Mouse (Mus musculus) liver, adult 2 months (tissue): ENCODE measurements around the gene Gm20388. TPM values are rescaled to one million over a fixed set of nuclear protein-coding genes. Genes with fewer than 3 reads are reported as not detected.

ENCODE experiments used
- DNase-seq: peaks from one replicate; pipeline ENCODE4 v3.0.0-alpha.2; 2011; ENCODE audit warnings: low read depth, low spot score; ENCODE audit errors: extremely low read depth
- H3K27ac ChIP-seq: fragments of 200-500 bp; replicated peaks from 2 replicates; pipeline ENCODE4 v1.5.1; 2012; ENCODE audit warnings: low read depth, mild to moderate bottlenecking, control low read depth, inconsistent platforms, low read length; ENCODE audit not compliant: insufficient read depth
- H3K27me3 ChIP-seq: fragments of 200-500 bp; 2 replicates; pipeline ENCODE4 v1.6.1; 2012; ENCODE audit warnings: mild to moderate bottlenecking, moderate library complexity, low read length, inconsistent platforms; ENCODE audit not compliant: control insufficient read depth, insufficient read depth
- H3K36me3 ChIP-seq: fragments of 200-500 bp; 2 replicates; pipeline ENCODE4 v1.6.1; 2012; ENCODE audit warnings: low read length, inconsistent platforms; ENCODE audit not compliant: control insufficient read depth, insufficient read depth
- H3K4me1 ChIP-seq: fragments of 200-500 bp; 2 replicates; pipeline ENCODE4 v1.6.1; 2011; ENCODE audit warnings: low read length; ENCODE audit not compliant: control insufficient read depth, insufficient read depth
- H3K4me3 ChIP-seq: fragments of 200-500 bp; 2 replicates; pipeline ENCODE4 v1.5.1; 2011; ENCODE audit warnings: low read depth, mild to moderate bottlenecking, control low read depth, low read length, moderate library complexity; ENCODE audit not compliant: insufficient read depth
- H3K79me2 ChIP-seq: fragments of 200-500 bp; 2 replicates; pipeline ENCODE4 v1.6.1; 2012; ENCODE audit warnings: inconsistent platforms, mild to moderate bottlenecking, low read length, moderate library complexity; ENCODE audit not compliant: control insufficient read depth, insufficient read depth
- H3K9ac ChIP-seq: fragments of 200-500 bp; 2 replicates; pipeline ENCODE4 v1.6.1; 2012; ENCODE audit warnings: low read depth, mild to moderate bottlenecking, control low read depth, inconsistent platforms, low read length
- CTCF ChIP-seq: fragments of 200-500 bp; IDR thresholded peaks from 2 replicates; pipeline ENCODE4 v1.5.1; 2011; ENCODE audit warnings: low read depth, low read length, control low read depth
- POLR2A ChIP-seq: fragments of 200-500 bp; IDR thresholded peaks from 2 replicates; pipeline ENCODE4 v1.6.1; 2011; ENCODE audit warnings: low read length, control low read depth; ENCODE audit not compliant: insufficient read depth; ENCODE audit errors: extremely low read depth
- WGBS: fragments of 180-500 bp; shearing (Covaris S2); methylation state at CpG from one replicate; pipeline ENCODE4 v1.1.7; 2018; 5-methylcytosine and 5-hydroxymethylcytosine counted together
- polyA plus RNA-seq: library from polyadenylated mRNA; depleted of rRNA; stranded (reverse); fragments of >200 nt; gene quantifications from 2 replicates; pipeline ENCODE4 v1.2.3, GENCODE M21; 2012
- total RNA-seq: library from RNA; depleted of rRNA; stranded (reverse); fragments of >200 nt; gene quantifications from 2 replicates; pipeline ENCODE4 v1.2.3, GENCODE M21; 2014

The Gm20388 gene
- total and polyA plus RNA-seq, 2 experiments, result 6.4 to 19.9 TPM

DNA sequence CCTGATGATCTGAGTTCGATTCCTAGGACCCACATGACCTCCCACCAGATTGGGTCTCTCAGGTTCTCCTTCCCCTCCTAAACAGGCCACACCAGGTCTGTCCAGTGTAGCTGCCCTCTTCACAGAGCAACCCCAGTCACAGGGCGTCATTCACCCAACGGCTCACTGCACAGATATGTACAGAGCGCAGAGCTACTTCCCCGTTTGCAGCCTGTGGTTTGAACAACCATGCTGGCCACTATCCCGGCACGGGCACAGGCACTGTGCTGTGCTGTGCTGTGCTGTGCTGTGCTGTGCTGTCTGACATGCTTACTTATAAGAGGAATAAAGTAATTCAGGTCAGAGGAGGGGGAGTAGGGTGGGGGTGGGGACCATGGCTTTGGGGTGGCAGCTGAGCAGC, 105.8 kb downstream of the Gm20388 start:
- no peak for TF ChIP-seq POLR2A
- no peak for TF ChIP-seq CTCF
- Histone ChIP-seq H3K27me3 (no peaks in the 10 kb centered on the region), H3K27ac (no peak overlapping the region), H3K9ac (no peak overlapping the region), H3K36me3 (no peaks in the 10 kb centered on the region), H3K4me1 (no peaks in the 10 kb centered on the region), H3K79me2 (no peaks in the 10 kb centered on the region), H3K4me3 (no peak overlapping the region)
- 85% methylated on average over 7 of the region's 7 CpGs for WGBS
- DNase-seq, result no peak

DNA sequence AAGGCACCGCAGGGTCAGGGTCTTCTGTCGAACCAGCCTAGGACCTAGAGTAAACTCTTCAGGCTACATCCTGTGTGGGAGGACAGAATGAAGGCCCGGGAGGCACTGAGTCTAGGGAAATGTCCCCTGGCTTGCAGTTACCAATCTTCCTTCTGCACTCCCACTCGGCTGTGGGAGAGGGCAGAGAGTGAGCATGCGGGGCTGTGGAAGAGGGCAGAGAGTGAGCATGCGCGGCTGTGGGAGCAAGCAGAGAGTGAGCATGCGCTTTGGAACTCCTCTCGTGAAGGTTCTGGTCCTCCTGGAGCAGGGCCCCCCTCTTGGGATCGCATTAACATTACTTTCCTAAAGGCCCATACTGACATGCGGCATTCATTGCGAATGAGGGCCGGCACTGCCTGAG, 106.7 kb downstream of the Gm20388 start:
- no peaks in the 10 kb centered on the region for H3K36me3 ChIP-seq
- no peaks in the 10 kb centered on the region for H3K4me1 ChIP-seq
- H3K4me3 ChIP-seq, result no peak overlapping the region
- H3K79me2 ChIP-seq, result no peaks in the 10 kb centered on the region
- WGBS, result 93% methylated on average over 13 of the region's 13 CpGs
- no peak overlapping the region for H3K27ac ChIP-seq
- H3K27me3 ChIP-seq, result no peaks in the 10 kb centered on the region
- TF ChIP-seq POLR2A (no peak), CTCF (no peak)
- no peak overlapping the region for H3K9ac ChIP-seq
- DNase-seq, result no peak

DNA sequence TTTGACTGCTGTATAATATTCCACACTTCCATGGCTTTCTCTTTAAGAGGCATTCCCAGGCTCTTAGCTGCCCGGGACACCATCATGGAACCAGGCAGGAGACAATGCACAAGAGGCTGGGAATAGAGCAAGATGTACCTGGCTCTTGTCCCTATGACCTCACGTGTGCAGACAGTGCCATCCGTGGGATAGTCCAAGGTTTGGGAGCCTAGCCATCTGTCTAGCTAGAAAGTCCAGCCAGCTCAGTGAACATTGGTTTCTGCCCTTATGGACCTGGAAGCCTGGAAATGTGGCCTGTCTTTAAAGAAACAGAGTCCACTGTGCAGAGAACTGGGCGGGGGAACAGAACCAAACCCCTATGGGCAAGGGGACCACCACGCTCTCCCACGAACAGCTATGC, 107.1 kb downstream of the Gm20388 start:
- H3K36me3 ChIP-seq, result no peaks in the 10 kb centered on the region
- no peaks in the 10 kb centered on the region for H3K4me1 ChIP-seq
- H3K9ac ChIP-seq, result no peak overlapping the region
- no peak overlapping the region for H3K4me3 ChIP-seq
- peak; percentile 95 for DNase-seq
- no peaks in the 10 kb centered on the region for H3K27me3 ChIP-seq
- TF ChIP-seq POLR2A (no peak), CTCF (no peak)
- no peaks in the 10 kb centered on the region for H3K79me2 ChIP-seq
- H3K27ac ChIP-seq, result no peak overlapping the region
- 69% methylated on average over 6 of the region's 6 CpGs for WGBS

DNA sequence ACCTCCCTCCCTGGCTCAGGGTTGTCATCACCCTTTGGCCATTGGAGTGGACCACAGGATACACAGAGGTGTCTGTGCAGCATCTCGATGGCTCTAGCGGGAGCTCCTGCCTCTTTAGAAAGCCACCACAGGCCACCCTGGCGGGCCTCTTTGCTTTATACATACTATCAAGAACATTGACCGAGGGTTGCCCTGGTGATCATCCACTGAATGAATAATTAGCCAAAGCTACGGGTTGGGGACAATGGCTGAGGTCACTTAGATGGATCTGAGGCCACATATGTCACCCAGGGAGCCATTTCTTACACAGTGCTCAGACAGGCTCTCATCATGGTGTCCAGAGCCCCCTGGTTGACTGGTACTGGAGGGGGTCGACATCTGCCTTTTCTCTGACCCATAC, 107.7 kb downstream of the Gm20388 start:
- no peaks in the 10 kb centered on the region for H3K36me3 ChIP-seq
- no peak overlapping the region for H3K9ac ChIP-seq
- H3K27ac ChIP-seq, result no peak overlapping the region
- H3K4me1 ChIP-seq, result no peaks in the 10 kb centered on the region
- no peaks in the 10 kb centered on the region for H3K79me2 ChIP-seq
- peak; percentile 77 for DNase-seq
- no peaks in the 10 kb centered on the region for H3K27me3 ChIP-seq
- TF ChIP-seq CTCF (no peak), POLR2A (no peak)
- no peak overlapping the region for H3K4me3 ChIP-seq
- 68% methylated on average over 6 of the region's 6 CpGs for WGBS

DNA sequence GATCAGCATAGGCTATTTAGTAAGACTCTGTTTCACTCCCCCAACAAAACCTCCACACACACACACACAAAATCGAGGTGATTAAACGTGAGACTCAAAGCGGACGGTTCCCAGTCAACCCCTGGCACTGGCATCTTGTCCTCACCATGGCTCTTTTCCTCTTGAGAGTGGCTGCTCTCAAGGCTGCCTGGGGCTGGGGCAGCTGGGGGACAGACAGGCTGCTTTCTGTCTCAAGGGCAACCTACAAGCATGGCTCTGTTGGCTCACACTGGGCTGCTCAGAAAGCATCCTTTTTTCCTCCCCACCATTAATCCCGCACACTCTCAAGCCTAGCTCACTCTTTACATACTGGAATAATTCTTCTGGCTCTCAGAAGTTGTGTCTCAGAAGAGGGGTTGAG, 108.7 kb downstream of the Gm20388 start:
- 86% methylated on average over 5 of the region's 5 CpGs for WGBS
- no peaks in the 10 kb centered on the region for H3K79me2 ChIP-seq
- no peaks in the 10 kb centered on the region for H3K27me3 ChIP-seq
- H3K4me3 ChIP-seq, result no peak overlapping the region
- no peak for DNase-seq
- TF ChIP-seq POLR2A (no peak), CTCF (no peak)
- H3K36me3 ChIP-seq, result no peaks in the 10 kb centered on the region
- H3K27ac ChIP-seq, result no peak overlapping the region
- no peaks in the 10 kb centered on the region for H3K4me1 ChIP-seq
- no peak overlapping the region for H3K9ac ChIP-seq

DNA sequence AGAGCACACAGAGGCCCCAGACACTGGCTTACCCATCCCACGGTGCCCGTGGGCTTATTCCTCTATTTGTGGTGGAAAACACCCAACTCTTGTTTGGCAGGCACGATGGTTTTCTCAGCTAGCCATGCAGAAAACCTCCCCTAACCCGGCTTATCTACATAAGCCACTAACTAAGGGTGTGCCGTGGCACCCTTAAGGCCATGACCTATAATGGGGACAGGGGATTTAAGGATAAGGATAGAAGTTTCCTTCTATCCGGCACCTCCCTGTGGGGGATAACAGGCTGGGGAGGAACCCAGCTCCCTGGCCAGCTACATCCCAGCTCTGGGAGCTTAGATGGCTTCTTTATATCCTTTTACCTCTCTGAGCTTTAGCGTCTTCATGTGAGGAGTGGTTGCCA, 109.7 kb downstream of the Gm20388 start:
- Histone ChIP-seq H3K4me3 (no peak overlapping the region), H3K27me3 (no peaks in the 10 kb centered on the region), H3K4me1 (no peaks in the 10 kb centered on the region), H3K27ac (no peak overlapping the region), H3K79me2 (no peaks in the 10 kb centered on the region), H3K36me3 (no peaks in the 10 kb centered on the region), H3K9ac (no peak overlapping the region)
- DNase-seq, result no peak
- 52% methylated on average over 7 of the region's 7 CpGs for WGBS
- TF ChIP-seq CTCF (no peak), POLR2A (no peak)
